Mouse (Mus musculus): ENCODE data around the gene Lsg1. TPM values are rescaled to one million over a fixed set of nuclear protein-coding genes. Genes with fewer than 3 reads are reported as not detected.
A peak's percentile ranks its signal among the peaks of the same experiment; 100 is the strongest.

Lsg1 gene
- total RNA-seq, 4 experiments from 2014 or later, result 18.7 to 24.6 (median 21.0) TPM

DNA sequence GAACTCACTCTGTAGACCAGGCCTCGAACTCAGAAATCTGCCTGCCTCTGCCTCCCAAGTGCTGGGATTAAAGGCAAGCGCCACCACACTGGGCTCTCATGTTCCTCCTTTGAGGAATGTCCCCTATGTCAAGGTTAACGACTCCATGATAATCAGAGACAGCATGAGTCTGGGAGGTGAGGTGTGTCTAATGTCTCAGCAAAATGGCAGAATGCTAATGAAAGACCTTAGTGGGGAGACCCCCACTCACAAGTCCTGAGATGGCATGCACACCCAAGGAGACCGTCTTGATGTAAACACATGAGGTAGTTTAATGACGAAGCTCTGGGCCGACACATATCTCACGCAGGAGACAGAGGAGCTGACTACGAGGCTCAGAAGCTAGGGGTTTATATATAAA lies 33.3 kb downstream of the Lsg1 start:
- no peak for DNase-seq (ENCODE audit: low spot score in 2 of 2)

DNA sequence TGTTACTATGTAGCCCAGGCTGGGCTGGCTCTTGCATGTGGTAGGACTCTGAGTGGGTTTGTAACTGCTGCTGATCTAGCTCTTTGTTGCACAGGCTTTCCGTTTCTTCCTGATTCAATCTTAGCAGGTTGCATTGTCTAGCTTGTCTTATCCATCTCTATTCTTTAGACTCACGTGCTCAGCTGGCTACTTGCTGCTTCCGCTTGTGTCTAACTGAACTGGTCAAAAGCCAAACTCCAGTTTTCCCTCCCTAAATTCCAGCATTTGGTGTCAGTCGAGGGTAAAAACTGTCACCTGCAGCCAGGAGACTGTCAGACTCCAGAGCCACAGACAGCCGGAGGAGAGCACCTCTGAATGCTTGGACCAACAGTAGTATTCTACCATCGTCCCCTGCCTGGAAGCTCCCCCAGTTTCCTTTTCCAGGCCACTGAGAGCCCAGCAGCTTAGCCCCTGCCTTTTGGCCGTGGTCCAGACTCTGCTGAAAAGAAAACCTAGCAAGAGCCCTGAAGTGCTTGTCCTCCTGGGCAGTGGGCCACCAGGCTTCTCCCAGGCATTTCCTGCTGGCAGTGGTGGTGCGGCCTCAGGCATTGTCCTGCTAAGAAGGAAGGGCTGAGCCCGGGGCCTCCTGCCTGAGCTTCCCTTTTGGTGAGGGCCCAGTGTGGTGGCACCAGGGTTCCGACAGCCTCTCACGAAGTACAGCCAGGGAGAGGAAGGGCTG lies 34.6 kb downstream of the Lsg1 start:
- DNase-seq (ENCODE audit: low spot score in 2 of 2), result peak; percentile 75 to 83

DNA sequence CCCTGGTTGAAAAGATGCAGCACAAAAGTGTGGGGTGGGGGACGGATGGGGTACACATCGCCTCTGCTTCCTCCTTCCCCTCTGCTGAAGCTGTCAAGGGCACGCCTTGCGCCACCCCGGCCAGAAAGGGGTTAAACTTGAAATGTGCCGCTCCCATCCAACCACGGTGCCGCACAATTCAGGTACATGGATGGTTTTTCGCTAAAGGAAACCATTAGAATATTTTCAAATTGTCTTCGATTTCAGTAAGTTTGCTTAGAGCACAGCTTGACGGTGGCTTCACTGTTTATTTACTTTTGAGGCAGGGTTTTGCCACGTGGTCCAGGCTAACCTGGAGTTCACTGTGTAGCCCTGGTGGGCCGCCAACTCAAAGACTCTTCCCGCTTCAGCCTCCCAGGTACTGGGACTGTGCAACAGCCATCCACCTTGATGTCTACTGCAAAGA lies 36.6 kb downstream of the Lsg1 start, which contains the start of gene Tmem44:
Gene Tmem44, minus strand, starts transcription at position 95 of the 445 bp plus-strand sequence.
- no peak for DNase-seq (ENCODE audit: low spot score in 2 of 2)

DNA sequence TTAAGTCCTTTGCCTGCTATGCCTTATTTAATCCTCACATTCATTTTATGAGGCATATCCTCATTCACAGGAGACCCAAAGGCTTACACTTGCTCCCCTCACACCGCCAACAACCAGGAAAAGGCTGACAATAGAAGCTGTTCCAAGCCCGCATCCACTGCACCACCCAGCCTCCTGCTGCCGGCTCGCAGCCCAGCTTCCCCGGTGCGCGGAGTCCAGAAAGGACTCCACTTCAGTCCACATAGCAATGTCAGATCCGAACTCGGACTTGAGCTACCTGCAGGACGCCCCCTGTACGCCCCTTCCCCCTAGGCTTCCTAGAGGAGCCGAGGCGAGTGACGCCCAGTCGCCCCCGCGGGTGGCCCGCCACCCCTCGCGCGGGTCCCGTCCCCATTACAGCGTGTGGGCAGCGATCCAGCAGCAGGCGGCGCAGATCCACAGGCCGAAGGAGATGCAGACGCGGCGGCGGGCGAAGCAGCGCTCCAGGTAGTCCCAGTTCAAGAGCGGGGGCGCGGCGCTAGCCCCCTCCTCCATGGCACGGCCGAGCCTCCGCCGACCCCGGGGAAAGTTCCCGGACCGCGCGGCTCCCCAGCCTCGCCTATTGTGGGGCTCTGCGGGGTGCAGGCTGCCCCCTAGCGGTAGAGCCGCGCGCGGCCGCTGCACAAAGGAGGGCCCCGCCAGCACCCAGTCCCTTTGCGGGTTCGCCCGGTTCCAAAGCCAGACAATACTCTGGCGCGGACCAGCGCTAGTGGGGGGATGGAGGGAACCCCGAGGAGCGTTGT lies 37.2 kb downstream of the Lsg1 start:
- DNase-seq (ENCODE audit: low spot score in 2 of 2), result peak; percentile 40 to 76

DNA sequence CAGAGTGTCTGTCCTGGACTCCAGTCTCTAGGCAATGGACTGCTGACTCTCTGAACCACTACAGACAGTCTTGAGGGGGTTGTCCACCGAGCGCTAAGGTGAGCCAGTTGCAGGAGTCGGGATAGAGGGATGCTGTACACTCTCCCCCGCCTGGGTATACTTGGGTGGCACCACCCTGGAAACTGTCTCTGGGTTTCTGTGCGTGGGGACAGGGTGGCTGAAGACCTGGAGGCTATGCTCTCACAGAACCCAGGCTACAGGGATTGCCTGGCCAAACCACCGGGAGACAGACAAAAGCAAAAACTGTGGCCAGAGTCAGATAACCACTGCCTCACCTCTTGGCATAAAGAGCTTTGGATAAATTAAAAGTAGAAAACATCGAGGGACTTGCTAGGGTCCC lies 37.9 kb downstream of the Lsg1 start:
- DNase-seq (ENCODE audit: low spot score in 2 of 2), result no peak

DNA sequence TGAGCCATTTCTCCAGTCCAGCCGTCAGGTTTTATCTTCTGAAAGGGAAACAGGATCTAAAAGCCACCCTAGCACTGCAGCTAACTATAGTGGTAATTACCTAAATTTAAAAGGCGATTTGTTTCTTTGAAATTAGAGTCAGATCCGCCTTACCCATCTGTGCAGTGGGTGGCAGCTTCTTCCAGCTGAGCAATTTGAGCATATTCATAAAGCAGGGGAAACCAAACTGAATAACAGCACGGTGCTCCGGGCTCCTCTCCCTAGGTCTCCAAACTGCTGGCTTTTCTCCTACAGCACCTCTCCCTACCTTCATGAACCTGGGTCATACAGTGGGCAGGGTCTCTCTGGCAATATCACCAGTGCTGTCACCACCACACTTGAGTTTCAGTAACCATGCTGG lies 39.1 kb downstream of the Lsg1 start:
- DNase-seq (ENCODE audit: low spot score in 2 of 2), result no peak

DNA sequence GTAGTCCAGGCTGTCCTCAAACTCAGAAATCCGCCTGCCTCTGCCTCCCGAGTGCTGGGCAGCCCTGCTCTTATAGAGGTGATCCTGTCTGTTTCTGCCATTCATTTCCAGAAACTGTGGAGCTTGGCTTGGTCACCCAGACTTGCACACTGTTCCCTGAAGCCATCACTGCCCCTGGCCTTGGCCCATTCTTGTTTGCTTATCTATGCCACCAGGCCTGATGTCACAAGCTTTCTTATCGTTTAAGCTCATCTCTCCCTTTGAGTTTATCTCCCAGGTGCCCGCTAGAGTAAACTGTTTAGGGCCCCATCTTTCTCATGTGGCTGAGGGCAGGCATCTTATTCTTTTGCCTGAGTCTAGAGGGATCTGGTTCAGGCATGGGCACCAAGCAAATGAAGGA lies 42.7 kb downstream of the Lsg1 start:
- DNase-seq (ENCODE audit: low spot score in 2 of 2), result no peak

DNA sequence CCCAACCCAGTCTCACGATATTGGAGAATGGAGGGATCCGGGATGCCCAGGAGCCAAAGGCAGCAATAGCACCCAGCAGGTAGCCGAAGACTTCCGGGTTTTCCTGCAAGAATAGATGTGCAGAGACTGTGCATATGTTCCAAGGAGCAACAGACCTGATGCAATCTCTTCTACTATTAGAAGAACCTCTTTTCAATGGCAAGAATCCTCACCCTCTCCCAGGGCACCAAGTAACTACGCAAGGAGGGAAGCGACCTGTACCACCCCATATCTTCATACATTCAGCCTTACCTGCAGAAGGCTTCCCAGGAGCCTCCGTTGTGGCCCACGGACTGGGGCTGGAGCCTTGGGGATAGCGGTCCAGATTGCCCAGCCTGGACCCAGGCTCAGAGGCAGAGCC lies 44.0 kb downstream of the Lsg1 start:
- no peak for DNase-seq (ENCODE audit: low spot score in 2 of 2)

DNA sequence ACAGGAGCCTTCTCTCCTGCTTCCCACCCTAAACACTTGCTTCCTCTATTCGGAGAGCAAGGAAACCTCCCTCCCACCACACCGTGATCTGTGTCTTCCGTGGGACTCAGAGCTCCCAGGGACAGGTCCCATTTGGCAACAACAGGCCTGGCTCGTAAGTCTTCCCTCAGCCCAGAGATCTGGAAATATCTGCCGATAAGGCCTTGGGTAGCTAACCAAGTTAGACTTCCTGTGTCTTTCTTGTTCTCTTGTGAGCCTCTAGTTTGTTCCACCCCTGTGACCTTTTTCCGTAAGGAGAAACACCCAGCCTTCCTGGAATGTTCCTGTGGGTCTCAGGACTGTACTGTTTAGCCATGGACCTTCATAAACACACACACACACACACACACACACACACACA lies 44.6 kb downstream of the Lsg1 start:
- DNase-seq (ENCODE audit: low spot score in 2 of 2), result no peak

DNA sequence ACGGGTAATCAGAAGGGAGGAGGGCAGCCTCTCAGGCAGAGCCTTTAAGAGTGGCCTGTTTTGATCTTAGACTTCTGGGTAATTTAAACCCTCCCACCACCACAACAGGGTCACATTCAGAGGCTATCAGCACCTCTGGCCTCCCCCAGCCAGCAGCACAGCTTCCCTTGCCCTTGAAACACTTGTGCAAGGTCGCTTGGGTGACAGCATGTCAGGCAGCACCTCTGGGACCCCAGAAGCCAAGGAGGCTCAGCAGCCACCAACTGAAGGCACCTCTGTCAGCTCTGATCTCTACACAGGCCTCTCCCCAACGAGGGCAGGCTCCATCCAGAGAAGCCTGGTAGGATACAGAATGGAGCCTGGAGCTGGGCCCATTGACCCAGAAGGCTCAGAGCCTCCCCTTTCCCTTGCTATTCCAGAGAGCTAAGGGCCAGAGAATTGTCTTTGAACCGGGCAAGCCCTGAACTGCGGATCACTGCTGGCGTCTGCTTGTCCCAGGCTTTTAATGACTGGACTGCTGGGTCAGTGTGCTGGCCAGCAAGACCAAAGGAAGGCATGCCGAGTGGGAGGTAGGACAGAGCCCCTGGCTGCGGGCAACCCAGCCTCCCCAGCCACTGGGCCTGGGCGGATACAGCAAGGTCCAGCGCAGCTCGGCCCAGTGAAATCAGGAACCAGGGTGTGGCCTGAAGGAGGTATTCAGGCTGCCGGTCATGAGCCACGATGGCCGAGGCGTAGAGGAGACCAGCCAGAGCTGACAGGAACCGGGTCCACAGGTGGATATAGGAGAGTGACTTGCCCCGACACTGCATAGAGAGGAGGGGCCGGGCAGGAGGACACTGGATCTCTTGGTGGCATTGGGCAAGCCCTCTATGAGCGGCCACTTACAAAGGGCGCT lies 47.0 kb downstream of the Lsg1 start:
- no peak for DNase-seq (ENCODE audit: low spot score in 2 of 2)

DNA sequence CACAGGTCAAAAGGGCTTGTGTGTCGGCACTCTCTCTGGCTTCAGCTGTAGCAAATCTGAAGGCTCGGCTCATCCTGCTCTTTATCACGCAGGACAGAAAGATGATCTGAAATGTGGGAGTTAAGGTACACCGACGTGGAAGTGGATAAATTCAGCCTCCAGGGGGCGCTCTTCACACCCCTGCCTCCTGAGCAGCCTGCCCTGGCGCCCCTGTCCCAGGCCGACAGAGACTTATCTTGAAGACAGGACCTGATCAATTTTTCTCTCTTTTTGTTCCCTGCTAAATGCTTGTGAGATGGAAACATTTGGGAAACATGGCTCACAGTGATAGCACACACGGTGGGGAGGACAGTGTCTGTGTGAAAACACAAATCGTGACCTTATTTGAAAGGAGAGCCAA lies 48.0 kb downstream of the Lsg1 start:
- DNase-seq (ENCODE audit: low spot score in 2 of 2), result no peak

DNA sequence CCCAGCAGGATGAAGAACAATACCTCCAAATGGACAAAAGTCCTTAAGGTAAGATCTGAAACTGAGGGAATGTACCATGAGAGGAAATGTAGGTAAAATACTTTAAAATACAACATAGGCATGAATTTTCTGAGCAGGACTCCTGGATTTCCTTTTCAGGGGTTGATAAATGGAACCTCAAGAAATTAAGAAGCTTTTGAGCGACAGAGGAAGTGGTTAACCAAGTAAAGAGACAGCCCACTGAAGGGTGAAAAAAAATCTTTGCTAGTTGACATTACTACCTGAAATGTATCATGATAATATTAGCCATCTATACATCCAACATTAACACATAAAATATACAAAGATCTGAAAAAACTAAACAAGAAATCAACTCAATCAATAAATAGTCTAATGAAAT lies 52.3 kb downstream of the Lsg1 start:
- no peak for DNase-seq (ENCODE audit: low spot score in 2 of 2)

DNA sequence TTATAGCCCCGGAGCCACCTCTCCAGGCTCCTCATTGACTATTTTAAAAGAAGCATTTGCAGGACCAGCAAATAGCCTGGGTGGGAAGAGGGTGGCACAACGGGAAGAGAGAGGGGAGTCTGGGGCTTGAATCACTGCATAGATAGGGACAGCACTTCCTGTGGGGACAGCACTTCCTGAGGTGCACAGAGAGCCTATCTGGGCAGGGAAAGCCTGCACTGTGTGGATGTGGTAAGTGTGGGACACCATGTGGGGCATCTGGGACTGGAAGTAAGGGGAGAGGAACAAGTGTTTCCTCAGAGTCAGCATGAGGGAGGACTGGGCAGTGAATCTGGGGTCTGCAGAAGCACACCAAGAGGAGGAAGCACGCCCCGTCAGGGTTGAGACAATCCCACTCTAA lies 53.8 kb downstream of the Lsg1 start:
- DNase-seq (ENCODE audit: low spot score in 2 of 2), result no peak

DNA sequence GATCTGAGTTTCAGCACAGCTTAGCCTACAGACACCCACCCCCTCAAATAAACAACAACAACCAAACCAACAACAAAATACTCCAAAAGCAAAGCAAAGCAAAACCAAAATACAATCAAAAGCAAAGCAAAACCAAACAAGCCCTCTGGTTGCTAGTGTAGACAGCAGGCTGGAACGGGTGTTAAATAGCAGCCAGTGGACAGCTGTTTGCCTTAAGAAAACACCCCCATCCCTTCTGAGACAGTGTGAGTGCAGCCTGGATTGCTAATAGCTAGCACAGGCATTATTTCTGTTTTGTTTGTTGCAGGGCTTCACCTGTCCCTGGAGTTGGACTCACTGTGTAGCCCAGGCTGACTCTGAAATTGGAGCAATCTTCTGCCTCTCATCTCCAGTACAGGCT lies 54.5 kb downstream of the Lsg1 start:
- DNase-seq (ENCODE audit: low spot score in 2 of 2), result no peak

DNA sequence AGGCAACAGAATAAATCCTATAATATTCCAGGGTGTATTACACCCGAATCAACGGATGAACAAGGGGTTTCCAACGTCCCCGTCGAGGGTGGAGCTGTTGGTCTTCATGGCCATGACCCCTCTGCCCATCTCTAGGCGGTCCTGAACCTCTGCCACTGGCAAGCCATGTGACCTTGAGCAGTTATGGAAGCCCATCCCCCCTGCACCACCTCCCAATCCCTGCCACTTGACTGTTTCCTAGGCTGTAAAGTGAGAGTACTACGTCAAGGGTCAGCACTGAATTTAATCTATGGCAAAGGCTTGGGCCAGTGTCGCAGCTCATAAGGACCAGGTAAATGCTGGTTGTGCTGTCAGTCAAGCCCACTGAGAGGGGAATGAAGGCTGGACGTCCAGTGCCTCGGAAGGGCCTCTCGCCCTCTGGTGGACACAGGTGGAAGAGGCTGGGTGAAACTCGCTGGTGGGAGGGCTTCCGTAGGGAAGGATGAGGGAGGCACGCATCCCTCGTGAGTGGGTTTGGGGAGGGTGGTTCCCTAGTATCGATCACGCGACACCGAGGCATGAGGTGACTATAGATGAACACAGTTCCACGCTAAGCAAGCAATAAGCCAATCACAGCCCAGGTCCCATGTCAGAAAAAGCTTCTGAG lies 55.5 kb downstream of the Lsg1 start:
- DNase-seq (ENCODE audit: low spot score in 2 of 2), result peak in 1 of 2 experiments; percentile 20

DNA sequence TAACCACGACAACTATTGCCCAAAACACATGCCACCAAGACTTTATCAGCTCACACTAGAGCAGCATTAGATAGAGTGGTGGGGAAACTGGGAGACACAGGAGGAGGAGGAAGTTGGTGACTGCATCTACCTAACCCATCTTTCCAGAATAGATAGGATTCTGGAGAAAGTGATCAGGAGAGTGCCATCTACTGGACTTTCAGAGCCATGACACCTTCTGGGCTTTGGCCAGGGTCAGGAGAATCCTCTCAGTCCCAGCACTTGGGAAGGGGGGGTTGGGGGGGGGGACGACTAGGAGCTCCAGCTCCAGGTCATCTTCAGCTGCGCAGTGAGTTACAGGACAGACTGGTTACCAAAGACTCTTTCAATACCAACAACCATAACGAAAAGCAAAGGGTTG lies 56.6 kb downstream of the Lsg1 start:
- no peak for DNase-seq (ENCODE audit: low spot score in 2 of 2)

DNA sequence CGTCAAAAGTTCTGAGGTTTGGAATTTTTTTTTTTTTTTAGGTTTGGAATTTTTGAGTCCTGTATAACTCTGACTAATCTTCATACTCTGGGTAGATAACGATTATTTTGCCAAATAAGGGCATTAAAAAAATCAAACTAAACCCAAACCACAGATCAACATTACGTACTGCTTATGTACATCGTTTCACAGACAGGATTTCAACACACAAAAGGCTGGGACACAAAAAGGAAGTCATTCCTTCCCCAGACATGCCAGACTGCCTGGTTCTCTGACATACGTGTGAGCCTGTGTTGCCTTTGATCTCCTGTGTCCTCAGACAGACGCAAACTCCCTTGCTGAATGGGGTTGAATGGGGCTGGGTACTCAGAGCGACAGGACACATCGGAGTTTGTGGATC lies 59.0 kb downstream of the Lsg1 start:
- no peak for DNase-seq (ENCODE audit: low spot score in 2 of 2)

DNA sequence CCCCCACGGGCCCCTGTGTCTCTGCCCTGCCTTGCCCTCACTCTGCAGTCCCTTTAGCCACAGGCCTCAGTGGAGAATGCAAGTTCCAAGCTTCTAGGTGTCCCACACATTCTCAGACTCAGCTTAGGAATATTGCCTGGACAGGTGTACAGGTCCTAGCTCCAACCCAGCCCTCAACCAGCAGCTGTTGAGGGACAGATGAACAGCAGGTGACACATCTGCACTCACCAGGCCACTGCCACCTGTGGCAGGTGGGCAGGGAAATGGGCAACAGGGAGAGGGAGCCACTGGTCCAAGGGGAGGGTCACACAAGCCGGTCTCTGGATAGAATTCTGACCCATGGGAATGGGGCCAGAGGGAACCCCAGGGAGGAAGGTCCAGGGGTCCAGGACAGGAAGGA lies 59.5 kb downstream of the Lsg1 start:
- no peak for DNase-seq (ENCODE audit: low spot score in 2 of 2)

DNA sequence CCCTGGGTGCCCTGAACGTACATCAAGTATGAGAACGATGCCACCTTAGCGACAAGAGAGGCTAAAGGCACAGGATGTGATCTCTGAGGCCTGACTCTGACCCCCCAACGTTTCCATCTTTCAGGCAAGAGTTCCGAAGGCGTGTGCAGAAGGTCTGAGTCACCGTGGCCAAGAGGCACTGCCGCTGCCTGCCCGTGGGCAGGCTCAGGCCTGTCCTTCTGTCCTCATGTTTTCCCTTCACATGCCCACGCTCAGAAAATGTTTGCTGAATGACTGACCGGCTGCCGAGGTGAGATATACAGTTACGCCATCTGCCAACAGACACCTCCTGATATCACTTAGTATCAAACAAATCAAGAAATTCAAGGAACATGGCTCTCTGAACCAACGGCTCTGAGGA lies 61.6 kb downstream of the Lsg1 start:
- no peak for DNase-seq (ENCODE audit: low spot score in 2 of 2)

DNA sequence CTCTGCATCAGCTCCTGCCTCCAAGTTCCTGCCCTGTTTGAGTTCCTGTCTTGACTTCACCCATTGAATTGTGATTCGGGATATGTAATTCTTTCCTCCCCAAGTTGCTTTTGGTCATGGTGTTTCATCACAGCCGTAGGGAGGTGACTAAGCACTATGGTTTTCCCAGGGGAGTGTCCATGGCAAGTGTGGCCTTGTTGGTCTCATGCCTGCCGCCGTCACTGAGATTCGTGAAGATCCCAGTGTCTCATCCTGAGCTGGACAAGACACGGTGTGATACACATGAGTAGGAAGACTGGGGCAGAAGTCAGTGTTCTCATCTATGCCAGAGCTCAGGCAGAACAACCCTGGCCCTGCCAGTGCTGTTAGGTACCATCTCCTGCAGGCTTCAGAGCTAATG lies 62.9 kb downstream of the Lsg1 start:
- DNase-seq (ENCODE audit: low spot score in 2 of 2), result no peak

DNA sequence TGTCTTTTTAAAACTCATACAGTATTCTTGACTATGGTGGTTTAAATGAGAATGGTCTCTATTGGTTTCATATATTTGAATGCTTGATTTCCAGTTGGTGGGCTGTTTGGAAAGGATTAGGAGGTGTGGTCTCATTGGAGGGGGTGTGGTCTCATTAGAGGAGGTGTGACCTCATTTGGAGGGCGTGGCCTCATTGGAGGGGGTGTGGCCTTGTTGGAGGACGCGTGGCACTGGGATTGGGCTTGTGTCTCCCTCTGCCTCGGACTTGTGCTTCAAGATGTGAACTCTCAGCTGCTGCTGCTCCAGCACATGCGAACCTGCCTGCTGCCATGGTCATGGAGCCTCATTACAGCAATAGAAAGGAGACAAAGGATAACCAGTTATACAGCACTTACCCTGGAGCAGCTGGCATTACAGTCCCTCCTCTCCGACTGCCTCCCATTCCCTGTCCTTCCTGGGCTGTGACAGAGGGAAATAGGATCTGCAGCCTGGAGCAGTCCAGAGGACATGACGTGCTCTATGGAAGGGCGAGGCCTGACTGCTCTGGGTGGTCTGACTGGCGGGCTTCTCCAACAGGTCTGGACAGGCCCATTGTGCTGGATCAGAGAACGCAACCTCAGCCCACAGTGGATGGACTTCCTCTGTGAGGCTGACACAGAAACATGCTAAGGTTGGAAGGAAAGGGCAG lies 65.0 kb downstream of the Lsg1 start:
- DNase-seq (ENCODE audit: low spot score in 2 of 2), result no peak
